Mouse (Mus musculus): ENCODE measurements around the gene Mbnl2.

The Mbnl2 gene

GRCm38 (mm10) chr14:120297137-120297749 lies 21.8 kb downstream of the Mbnl2 start:
- DNase-seq (ENCODE audit: low spot score in 2 of 2): no peak

- no peak for DNase-seq (ENCODE audit: low spot score in 2 of 2)
Measured at GRCm38 (mm10) chr14:120297833-120298232, 22.4 kb downstream of the Mbnl2 start.

GRCm38 (mm10) chr14:120298439-120298838 lies 23.0 kb downstream of the Mbnl2 start:
- DNase-seq (ENCODE audit: low spot score in 2 of 2): no peak

DNA sequence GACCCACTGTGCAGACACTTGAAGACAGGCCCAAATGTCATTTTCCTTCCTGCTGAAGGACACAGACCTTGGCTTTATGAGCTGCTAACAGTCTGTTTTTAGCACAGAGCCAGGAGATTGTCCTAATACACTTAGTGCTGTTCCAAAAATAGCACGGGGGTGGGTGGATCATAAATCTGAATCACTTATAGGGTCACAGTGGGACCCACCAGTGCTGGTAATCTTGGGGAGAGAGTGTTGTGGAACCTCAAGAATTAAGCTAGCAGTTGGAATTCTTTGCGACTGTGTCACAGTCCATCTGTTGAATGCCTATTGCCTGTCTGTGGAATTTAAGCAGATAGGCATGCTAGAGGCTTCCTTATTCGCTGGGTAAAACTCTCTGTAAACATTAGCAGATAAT lies 24.2 kb downstream of the Mbnl2 start:
- no peak for DNase-seq (ENCODE audit: low spot score in 2 of 2)

DNA sequence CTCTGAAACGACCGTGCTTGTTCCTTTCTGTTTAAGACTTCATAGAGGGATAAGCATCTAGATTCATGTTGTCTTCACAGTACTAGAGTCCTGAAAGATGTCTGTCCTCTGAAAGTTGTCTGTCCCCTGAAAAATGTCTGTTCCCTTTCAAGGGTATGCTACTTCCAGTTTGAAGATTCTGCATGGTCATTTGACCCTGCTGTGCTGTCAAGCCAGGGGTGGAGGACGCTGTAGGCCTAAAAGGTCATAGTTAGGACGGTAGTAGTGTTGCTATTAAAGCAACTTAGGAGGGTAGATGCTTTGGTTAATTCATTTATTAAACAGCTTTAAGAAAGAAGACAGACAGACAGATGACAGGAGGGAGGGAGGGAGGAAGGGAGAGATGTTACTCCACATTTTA lies 24.7 kb downstream of the Mbnl2 start:
- no peak for DNase-seq (ENCODE audit: low spot score in 2 of 2)

DNA sequence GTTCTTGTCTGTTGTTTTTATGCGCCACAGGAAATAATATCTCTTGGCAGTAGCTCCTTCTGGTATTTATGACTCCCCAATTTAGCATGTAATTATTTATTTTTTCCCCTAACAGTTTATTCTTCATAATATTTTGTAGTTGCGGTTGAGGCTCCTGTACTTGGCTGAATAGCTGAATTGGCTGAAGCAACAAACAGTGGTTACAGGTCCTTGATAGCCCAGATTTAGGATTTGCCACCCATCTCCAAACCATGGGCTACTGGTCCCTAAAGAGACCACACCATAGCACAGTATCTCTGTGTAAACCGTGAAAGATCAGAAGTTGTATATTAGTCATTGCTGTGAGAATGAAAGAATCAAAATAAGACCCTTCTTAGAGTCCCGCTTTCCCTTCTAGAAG lies 25.3 kb downstream of the Mbnl2 start:
- DNase-seq (ENCODE audit: low spot score in 2 of 2): no peak

GRCm38 (mm10) chr14:120302913-120303548 lies 27.6 kb downstream of the Mbnl2 start:
- DNase-seq (ENCODE audit: low spot score in 2 of 2): no peak

- no peak for DNase-seq (ENCODE audit: low spot score in 2 of 2)
Measured at GRCm38 (mm10) chr14:120306229-120306628, 30.8 kb downstream of the Mbnl2 start.

GRCm38 (mm10) chr14:120307356-120307755 lies 31.9 kb downstream of the Mbnl2 start:
- DNase-seq (ENCODE audit: low spot score in 2 of 2): no peak

DNA sequence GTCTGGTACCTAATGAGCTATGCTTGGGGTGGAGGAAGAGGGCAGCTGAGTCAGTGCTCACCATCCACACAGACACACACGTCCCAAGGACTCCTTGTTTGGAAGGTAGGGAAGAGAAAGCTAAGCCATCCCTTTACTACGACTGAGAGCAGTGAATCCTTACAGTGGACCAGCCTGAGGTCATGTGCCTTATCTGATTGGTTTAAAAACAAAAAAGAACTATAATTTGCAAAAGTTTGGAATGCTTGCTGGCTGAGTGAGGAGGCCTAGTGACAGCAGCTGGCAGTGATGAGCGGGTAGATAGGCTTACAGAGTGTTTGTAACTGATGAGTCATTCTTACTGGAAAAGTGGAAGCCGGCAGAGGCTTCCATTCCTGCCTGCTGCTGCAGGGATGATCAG lies 32.5 kb downstream of the Mbnl2 start:
- DNase-seq (ENCODE audit: low spot score in 2 of 2): no peak

GRCm38 (mm10) chr14:120309691-120310090 lies 34.2 kb downstream of the Mbnl2 start:
- no peak for DNase-seq (ENCODE audit: low spot score in 2 of 2)

DNA sequence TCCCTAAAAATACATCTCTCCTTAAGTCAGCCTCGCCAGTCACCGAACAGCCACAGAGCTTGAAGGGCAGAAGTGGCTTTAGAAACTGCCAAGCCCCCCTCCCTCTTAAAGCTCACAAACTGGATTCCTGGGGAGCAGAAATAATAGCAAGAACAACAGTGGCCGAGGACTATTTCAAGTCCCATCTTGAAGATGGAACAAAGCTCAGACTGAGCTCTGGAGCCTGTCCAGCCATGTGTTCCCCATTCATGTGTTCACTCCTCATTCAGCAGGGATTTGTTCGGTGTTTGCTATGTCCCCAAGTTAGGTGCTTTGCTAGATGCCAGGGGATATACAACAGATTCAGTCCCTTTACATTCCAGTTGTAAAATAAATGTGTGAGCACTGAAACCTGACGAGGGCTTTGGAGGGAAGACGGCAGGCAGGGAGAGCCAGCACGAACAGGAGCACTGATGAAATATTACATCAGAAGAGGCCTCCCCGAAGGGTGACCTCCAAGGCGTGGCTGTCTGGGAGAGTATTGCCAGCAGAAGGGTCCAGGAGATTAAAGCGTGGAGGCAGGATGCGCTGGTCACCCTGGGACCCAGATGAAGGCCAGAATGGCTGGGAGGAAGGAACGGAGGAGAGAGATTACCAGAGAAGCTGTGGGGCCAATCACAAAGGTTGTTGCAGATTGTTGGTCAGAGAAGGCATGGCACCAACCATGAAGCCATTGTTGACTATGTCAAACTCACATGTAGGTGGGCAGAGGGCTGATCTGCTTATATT lies 36.0 kb downstream of the Mbnl2 start:
- DNase-seq (ENCODE audit: low spot score in 2 of 2): no peak

DNA sequence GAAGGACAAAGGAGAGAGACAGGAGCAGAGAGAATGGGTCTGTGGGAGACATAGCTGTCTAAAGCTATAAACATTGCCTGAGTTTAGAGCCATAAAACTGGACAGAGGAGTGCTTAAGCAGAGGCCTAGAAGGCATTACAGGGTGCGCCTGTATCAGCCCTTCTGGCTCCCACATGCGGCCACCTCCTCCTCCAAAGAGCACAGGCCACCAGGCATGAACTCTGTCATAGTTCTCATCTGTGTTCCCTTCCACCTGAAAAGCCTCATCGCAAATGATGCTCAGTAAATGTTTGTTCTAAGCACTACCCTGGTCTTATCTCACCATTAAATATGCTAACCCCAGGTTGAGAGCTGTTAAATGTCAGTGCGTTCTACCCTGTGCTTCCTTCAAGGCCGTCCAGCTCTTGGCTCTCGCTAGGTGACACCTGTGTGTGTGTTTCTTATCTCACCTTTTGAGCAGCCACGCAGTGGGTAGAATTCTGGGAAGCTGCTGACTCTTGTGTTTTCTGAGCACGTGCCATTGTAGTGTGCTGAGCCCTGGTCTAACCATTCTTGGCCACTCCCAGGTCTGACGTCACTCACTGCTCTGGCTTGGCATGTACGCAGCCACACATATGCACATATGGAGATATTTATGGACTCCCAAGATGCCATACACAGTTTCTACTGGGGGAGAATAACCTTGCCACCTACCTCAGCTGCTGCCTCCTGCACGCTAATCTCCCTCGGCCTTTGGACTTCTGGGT lies 37.4 kb downstream of the Mbnl2 start:
- DNase-seq (ENCODE audit: low spot score in 2 of 2): no peak

DNA sequence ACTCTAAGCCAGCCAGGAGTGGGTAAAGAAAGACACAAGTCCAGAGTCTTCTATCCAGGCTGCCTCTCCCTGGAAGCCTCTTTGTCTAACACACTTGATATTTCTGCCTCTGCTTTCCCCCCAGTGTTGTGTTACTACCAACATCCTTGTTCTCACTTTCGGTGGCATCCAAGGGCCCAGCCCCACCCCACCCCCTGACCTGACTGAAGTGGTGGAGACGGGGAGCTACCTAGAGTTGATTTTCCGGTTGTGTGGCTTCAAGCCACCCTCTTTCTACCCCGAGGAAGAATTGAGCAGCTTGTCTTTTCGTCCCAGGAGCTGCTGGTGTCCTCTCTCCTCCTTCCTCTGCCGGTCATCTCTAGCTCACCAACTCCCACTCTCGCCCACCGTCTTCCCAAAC lies 38.0 kb downstream of the Mbnl2 start:
- no peak for DNase-seq (ENCODE audit: low spot score in 2 of 2)

DNA sequence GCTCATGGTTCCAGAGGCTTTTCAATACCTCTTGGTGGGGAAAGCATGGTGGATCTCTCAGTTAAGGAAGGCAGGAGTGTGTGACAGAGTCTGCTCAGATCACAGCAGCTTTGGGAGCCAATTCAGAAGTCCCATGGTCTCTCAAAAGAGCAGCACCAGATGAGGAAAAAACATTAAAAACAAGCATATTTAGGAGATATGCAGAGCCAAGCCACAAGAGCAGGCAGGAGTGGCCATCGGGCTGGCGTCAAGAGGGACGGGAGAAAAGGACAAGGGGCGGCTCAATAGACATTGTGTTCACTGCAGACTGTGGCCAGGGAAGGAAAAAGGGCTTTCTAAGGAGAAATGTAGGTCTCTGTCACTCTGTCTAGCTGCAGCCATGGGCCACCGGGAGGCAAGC lies 40.3 kb downstream of the Mbnl2 start:
- no peak for DNase-seq (ENCODE audit: low spot score in 2 of 2)

GRCm38 (mm10) chr14:120318326-120318935 lies 43.0 kb downstream of the Mbnl2 start:
- DNase-seq (ENCODE audit: low spot score in 2 of 2): no peak

- DNase-seq (ENCODE audit: low spot score in 2 of 2): no peak
Measured at GRCm38 (mm10) chr14:120318974-120319731, 43.7 kb downstream of the Mbnl2 start.

DNA sequence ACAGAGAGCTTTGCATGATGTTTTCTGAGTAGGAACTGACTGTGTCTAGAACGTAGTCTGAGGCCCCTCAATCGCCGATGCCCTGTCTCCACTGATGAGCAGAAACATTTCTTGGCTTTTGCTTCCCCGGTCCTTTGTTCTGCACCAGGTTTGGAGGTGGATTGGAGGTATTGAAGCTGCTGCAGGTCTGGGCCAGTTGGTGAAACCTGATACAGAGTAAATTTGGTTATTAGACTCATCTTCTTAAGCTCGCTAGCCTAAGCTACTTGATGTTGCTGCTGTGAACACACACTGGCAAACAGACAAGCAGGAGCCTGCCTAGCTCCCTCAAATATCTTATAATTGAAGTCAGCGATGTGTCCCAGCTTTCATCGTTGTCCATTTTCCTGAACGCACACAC lies 46.6 kb downstream of the Mbnl2 start:
- no peak for DNase-seq (ENCODE audit: low spot score in 2 of 2)

DNA sequence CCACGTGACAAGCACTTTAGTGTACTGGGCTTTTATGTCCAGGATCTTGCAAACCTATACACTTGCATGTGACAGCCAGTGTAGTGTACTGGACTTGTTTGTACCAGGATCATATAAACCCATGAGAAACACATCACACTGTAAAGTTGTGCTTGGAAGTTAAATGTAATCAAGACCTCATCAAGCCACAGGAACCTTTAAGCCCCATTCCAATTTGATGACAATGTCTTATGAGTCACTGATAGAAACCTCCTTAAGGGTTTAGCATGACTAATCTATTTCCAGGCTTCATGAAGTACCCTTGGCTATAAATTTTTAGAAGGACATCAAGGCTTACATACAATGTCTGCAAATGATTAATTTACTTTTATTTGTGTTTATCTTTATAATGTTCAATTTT lies 47.6 kb downstream of the Mbnl2 start:
- DNase-seq (ENCODE audit: low spot score in 2 of 2): no peak

GRCm38 (mm10) chr14:120324061-120324791 lies 48.8 kb downstream of the Mbnl2 start:
- DNase-seq (ENCODE audit: low spot score in 2 of 2): no peak

All from right cerebral cortex, postnatal 36 days (tissue).